Mouse (Mus musculus): ENCODE results near the gene Arrdc5. TPM values are rescaled to one million over a fixed set of nuclear protein-coding genes. Genes with fewer than 3 reads are reported as not detected.

Arrdc5 gene
- total RNA-seq, 2 experiments from 2014 or later: not detected

DNA sequence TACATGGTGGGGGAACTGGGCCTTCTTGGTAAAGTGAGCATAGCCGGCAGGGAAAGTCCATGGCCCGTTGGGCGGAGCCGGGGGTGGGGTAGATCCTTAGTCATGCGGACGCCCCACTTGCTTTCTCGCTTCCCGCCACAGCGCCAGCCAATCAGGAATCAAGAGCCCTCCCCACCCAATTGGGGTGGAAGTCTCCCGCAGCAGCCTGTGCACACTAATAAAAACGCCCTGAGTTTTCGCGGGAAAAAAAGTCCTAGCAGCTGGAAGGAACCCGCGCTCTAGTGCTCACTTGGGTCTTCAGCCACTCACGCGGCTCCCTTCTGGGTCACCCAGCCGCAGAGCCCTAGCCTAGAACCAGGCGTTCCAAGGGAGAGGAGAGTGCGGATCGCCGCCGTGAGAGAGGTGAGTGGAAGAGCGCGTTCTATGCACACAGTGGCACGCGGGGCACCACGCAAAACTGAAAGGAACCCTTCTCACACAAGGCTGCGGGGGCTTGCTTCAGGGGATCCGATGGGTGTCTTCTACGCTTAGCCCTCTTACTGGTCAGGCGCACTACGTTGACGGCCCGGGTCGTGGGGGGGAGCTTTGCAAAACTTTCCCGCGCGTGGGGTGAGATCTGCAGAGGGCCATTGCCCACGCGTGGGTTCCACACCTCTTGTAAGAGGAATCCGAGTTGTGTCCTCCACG, 3.2 kb upstream of the Arrdc5 start, which contains the start of gene Uhrf1:
TSS of gene Uhrf1 (plus strand) at position 162 of the 687 bp plus-strand sequence.
- DNase-seq: peak; percentile 89

DNA sequence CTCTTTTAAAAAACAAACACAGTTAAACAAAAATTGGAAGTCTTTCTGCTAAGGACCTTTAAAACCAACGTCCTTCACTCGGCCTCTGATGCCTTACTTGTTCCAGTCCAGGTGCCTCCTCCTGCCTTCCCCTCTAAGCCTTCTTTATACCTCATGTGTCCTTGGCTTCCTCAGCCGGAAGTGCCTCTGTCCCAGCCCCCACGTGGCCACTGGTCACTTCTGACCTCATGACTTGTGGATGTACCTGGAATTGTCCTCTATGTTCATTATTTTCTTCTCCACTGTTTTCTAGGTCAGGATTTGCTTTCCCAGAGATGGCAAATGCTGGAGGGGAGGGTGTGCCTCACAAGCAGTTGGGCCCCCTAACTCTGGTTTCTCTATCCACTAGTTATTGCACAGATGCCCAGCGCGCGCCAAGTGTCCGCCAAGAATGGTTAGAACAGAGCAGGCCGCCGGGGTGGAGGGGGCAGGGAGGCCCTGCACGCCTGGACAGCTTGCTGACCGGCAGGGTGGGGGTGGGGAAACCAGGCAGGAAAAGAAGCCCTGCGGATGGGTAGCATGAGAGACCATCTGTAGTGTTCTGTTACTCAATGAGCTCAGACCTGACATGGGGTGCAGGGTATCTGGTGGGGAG, 2.4 kb upstream of the Arrdc5 start:
- peak; percentile 49 for DNase-seq

DNA sequence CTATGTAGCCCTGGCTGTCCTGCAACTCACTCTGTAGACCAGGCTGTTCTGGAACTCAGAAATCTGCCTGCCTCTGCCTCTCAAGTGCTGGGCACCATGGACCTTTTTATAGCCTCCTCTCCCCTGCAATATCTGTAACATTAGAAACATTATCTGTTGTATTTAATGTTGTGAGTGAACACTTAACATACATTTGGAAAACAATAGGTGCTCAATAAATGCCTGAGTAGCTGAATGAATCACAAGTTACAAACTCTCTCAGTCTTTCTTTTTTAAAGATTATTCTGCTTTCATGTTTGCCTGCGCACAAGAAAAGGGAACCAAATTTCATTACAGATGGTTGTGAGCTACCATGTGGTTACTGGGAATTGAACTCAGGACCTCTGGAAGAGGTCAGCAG, 1.8 kb downstream of the Arrdc5 start:
- no peak for DNase-seq

DNA sequence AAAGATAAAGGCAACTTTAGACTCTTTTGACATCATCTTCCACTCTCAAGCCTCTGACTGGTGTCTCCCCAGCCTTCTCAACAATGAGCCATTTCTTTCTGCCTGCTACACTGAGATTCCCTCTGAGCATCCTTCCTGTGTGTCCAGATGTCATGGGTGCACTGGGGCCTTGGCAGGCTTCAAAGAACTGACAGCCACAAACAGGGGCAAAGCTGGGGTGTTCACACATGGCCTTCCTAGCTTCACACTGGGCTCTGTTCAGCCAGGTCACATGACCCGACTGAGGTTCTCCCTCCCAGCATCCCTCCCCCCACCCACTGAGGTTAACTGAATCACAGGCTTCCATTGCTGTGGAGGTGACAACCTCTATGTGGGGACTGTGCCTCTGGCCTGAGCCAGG, 3.9 kb downstream of the Arrdc5 start:
- DNase-seq: no peak

DNA sequence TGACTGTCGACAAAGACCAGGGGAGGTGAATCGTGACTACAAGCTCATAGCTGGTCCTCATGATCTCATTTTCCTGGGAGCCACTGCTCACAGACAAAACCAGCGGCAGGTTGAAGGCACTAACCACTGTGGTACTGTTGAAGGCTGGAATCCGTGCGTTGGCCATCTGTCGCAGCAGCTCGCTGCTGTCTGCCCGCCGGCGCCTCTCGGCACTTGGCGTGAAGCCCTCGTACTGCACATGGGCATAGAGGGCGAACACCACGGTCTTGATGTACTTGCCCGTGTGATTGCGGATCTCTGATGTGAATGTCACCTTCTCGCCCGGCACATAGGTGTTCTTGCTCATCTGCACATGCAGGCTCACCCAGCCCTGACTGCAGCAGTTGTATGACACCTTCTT, 5.8 kb downstream of the Arrdc5 start:
- no peak for DNase-seq

DNA sequence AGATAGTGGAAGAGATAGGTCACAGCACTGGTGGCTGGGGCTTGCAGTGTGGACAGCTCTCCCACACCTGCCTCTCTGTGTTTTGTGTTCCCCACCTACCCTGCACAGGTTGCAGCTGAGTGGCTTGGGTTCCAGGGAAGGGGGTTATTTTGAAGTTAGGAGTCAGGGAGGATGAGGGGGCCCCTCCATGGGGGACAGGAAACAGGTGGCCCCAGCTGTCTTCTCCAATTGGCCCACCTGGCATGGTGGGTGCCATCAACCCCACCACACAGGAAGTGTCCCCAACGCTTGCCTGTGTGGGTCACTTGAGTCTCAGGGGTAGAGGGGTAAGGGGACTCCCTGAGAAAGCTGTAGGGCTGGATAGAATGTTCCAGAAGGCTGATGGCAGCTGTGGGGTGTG, 6.8 kb downstream of the Arrdc5 start:
- DNase-seq: no peak

DNA sequence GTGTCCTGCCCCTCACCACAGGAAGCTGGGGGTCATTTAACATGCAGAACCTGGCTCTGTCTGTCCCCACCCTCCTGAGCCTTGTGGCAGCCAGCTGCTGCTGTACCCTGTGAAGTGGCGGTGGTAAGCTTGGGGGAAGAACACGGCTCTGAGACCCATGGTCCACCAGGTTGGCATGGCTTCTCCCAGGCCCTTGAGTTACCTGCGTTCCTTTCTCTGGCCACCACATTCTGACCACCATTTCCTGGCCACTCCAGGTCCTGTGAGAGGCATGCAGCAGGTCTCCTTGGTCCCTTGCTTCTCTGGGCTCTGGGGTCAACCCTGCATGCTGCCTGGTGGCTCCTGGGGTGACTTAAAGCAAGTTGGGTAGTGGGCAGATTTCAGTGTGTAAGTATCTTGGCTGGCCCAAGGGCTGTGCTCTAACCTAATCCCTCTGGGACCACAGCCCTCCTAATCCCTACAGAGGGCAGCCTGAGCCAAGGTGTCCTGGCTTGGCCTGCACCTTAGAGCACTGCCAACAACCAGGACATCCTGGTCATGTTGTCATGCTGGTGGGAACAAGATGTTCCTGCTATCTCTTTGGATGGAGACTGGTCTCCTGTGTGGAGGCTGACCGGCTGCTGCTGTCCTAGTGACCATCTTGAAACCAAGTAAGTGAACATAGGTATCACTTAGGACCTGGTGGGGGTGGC, 7.4 kb downstream of the Arrdc5 start, which contains the start of gene Plin3:
TSS of gene Plin3 (minus strand) at position 343 of the 692 bp plus-strand sequence.
- DNase-seq: no peak

DNA sequence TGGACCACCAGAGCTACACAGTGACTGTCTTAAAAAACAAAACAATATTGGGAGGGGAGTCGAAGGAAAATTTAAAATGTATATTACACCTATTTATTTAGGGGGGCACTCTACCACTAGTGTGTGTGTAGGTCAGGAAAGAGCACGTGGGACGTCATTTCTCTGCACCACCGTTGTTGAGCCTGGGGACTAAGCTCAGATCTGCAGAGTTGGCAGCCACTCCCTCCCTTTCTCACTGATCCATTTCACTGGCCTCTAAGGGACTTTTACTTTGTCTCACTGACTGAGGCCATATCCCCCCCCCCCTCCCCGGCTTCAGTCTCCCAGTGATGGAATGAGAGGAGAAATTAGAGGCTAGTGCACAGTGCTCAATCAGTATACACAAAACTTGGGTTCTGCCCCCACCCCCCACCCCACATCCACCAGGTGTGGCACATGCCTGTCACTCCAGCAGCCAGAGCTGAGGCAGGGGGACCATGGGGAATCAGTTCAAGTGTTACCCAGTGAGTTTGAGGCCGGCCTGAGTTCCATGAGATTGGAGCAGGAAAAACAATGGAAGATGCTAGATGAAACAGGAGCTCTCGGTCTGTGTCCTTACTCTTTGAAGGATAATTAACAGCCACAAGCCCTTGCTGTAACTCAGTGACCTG, 8.1 kb downstream of the Arrdc5 start:
- no peak for DNase-seq

DNA sequence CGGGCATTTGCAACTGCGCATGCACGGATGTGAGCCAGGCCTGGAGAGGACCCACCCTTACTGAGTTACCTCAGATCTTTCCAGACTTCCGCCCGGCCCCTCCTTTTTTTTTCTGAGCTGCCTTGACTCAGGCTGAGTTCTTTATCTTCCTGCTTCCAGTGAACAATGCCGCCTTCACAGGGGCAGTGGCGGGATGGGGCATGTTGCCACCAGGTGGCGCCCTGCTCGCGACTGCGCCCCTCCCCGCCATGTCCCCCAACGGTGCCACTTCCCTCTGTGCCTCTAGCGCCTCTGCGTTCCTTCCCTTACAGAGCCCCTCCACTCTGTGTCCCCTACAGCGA, 8.9 kb downstream of the Arrdc5 start:
- peak; percentile 93 for DNase-seq

DNA sequence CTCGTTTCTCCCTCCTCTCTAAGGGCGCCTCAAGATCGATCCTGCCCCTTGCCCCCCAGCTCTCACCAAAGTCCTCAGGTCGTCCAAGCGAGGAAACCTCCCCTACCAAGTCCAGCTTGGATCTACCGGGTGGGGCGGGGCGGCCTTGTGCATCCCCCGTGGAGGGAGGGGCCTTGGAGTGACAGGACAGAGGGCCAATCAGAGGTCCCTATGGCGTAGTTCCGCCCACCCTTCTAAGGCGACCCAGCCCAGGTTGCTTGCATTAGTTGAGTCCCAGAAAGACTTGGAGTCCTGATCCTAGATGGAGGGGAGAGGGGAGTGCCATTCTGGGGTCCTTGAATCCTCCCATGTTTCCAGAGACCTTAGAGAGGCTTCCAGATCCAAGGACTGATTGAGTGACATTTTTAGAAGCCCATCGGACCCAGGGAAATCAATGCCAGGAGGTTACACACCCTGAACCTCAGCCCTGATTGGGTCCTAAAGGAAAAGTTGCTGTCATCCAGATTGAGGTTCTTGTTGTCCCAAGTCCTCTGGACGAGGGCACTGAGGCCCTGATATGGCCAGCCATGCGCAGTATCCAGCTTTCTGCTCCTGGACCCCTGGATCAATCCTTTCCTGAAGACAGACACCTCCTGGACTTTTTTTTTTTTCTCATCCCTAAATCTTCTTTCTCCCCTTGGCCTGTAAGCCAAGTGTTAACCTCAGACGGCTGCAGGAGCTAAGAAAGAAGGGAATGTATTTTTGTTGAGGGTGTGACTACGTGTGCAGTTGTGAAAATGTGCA, 9.5 kb downstream of the Arrdc5 start:
- DNase-seq: peak; percentile 99

DNA sequence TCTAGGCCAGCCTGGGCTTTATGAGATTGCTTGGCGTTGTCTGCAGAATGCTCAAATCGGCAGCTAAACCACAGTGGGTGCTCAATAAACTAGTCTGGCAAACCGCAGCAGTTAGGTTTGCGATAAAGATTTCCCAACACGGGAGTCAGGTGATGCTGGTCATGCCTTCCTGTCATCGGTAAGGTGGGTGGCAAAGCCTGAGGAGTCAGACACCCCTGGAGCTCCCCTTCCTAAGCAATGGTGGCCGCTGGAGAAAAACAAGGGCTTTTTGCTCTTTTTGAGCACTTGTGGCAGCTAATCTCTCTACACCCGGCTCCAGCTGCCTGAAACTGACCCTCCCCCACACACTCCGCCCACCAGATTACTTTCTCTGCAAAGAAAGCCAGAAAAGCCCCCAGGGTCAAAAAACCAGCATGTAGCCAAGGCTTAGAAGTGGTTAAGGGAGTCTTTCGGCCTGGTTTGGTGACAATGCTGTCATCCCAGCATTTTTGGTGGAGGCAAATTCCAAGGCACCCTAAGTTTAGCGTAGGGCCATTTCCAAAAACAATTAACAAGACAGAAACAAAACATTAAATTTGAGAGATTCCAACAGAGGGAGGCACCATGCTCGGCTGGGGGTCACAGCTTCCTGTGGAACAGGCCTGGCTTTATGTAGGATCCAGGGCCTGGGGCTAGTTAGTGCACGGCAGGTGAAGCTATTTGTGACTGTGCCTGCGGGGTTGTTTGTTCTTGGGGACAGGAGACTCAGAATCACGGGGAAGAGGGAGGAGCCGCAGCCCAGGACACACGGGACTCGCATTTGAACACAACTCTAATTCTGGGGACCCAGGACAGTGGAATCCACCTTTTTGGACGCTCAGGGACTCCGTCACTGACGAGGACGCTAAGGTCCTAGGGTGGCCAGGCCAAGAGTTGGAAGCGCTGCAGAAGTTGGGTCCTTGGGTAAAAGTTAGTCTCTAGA, 10.4 kb downstream of the Arrdc5 start:
- DNase-seq: peak; percentile 78

DNA sequence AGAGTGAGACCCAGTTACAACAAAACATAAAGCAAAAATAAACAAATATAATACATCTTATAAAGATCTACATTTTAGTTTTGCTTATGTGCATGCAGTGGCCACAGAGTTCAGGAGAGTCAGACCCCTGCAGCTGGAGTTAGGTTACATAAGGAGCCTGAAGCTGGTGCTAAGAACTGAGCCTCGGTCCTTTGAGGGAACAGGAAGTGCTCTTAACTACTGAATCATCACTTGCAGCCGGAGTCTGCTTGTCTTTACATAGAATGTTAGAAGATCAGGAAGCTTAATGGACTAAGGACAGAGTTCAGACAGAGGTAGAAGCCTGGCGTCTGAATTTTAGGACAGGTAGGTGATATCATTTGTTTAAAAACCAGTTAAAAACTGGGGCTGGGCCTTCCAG, 11.2 kb downstream of the Arrdc5 start:
- no peak for DNase-seq

DNA sequence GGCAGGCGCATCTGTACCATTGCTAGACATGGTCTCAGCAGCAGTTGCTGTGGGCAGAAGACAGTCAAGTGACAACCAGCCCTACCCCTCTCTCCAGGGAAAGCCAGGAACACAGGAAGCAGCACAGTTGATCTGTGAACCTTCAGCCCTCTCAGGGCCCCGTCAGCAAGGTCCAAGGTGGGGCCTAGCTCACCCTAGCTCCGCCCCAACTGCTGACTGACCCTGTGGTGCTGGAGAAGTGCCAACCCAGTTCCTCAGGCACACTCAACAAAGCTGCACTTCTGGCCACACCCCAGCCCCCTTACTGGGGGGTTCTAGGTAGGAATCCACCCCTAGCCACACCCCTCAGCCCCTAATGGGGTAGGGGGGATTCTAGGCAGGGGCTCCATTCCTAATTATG, 12.3 kb downstream of the Arrdc5 start:
- DNase-seq: peak; percentile 72

DNA sequence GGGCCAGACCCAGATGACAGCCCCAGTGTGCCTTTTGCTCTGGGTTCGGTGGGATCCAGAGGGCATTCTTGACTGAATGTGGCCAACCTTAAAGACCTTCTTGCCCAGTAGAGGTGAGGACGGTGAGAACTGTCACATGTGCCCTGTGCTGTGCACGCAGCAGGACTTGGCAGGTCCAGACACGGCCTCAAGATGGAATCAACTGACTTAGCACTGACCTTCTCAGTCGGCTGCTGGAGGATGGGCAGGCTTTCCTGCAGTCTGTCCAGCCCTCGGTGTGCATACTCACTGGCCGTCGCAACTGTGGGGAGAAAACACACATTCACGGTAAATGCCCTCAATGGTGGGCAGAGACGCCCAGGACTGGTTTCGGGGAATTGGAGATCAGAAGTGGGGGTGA, 14.1 kb downstream of the Arrdc5 start:
- DNase-seq: no peak

DNA sequence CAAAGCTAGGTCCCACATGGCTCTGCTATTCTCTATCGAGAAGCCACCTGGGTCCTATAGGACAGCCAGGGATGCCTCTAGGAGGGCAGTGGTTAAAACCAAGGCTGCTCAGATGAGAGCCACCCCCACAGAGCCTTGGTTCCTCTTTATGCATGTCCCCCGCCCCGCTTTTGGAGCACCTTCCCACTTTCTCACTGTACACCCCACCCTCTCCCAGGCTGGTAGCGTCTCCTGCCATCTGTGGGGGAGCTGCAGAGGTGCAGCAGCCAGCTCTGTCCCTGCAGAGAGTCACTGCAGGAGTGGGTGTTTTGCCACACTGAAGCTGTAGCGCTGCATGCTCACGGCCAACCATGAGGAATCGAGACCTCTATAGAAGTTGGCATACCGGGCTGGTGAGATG, 16.8 kb downstream of the Arrdc5 start:
- no peak for DNase-seq

DNA sequence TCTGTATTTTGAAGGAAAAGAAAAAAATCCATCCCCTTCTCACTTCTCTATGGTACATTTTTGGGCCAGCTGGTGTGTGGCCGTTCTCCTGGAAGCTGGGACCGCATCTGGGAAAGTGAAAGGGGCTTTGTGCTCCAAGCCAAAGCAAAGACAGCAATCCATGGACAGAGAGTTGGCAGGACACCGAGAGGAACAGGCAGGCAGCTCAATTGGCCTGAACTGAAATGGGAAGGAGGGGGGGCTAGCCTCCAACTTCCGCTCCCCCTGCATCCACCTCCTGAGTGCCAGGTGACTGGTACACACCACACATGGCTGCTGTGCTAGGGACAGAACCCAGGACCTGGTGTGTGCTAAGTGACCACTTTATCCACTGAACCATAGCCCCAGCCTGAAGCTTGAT, 17.3 kb downstream of the Arrdc5 start:
- no peak for DNase-seq

DNA sequence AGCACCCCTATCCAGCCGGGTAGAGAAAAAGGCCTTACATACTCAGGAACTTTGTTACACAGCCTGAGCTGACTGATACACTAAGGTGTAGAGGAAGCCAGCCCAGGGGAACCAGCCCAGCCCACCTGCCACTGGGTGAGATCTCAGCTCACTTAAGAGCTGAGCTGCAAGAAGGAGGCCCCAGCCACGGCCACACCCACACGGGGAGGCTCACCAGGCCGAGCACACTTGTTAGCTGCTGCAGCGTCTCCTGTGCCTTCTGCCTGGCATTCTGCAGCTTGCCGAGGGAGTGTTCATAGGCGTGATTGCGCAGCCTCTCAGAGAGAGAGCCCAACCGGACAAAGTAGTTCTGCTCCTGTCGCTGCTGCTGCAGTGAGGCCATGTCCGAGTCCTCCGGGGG, 18.9 kb downstream of the Arrdc5 start:
- no peak for DNase-seq

DNA sequence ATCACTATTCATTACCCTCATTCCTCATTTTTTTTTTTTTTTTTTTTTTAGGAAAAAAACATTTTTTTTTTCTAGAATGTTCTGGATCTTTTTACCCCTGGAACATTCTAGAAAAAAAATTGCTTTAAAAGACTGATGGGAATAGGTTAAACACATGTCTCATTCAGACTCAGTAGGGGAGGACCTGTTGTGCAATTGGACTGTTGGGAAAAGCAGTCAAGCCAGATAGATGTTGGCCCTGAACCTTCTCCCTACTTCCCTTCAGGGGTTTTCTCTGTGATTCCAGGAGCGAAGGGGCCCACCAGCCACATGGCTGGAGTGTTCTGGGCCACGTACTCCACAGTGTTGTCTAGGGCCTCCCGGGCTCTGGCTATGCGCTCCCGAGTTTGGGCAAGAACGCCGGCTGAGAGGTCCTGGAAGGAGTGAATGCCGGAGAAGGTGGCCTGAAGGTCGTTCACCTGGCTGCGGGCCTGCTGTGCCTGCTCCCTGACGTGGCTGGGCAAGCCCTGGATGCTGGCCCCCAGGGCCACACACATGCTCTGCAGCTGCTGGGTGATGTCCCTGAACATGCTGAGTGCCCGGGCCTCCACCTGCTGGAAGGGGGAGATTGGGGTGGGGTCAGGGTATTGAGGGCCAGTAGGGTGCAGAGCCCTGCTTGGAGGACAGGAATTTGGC, 20.5 kb downstream of the Arrdc5 start:
- peak; percentile 58 for DNase-seq

DNA sequence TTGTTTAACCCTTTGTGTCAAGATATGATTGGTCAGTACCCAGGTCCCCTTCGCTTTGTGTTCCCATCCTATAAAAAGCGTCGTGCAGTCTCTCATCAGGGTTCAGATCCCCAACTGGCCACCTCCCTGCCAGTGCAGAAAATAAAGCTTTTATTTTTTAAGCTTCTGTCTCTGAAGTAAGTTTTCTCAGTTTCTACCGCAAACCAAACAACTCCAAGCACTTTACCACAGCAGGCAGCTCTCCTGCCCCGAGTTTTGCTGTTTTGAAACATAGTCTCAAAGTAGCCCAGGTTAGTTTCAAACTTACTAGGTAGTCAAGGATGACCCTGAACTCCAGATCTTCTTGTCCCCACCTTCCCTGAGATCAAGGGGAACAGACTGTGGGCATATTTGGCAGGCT, 21.7 kb downstream of the Arrdc5 start:
- no peak for DNase-seq

DNA sequence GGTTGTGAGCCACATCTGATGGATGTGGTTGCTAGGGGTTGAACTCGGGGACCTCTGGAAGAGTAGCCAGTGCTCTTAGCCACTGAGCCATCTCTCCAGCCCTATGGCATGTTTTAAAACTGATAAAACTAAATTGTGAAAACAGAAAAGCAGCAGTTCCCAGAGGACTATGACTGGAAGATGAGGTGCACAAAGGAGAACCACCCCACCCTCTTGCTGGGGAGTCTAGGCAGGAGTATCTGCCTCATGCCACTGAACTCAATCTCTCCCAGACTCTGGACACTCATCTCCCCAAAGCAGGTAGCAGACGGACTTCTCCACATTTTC, 22.6 kb downstream of the Arrdc5 start:
- no peak for DNase-seq

Measured in heart, postnatal 4 days (tissue).